Comparison of ENCODE assay signal across 8 mouse cellular contexts in genomic region chr1:178335860-178336261, GRCm38 (mm10). TPM values are rescaled to one million over a fixed set of nuclear protein-coding genes. Genes with fewer than 3 reads are reported as not detected.
DNase-seq lines count a peak whose midpoint lies in the region; ATAC-seq and TF ChIP-seq lines count a peak whose summit lies in the region.

No protein-coding gene starts in this region.

- TF ChIP-seq CTCF in ES-Bruce4 (IDR thresholded peaks at IDR 0.05; ENCODE audit: low read depth, low read length): no peak
- TF ChIP-seq CTCF in embryonic fibroblast, embryonic 13.5 days (IDR thresholded peaks at IDR 0.05; ENCODE audit: borderline replicate concordance, insufficient read depth, low read length): no peak

- DNase-seq in heart, postnatal 14 days: no peak
- no peak for DNase-seq in urinary bladder, postnatal 4 days (ENCODE audit: low spot score in 2 of 2)
- no peak for DNase-seq in adrenal gland, postnatal 36 days

- peaks cover 35% of the 10 kb centered on the region for H3K36me3 ChIP-seq in heart, embryonic 12.5 days
- H3K36me3 ChIP-seq in ES-Bruce4 (ENCODE audit: control insufficient read depth, insufficient read depth, low read length, poor library complexity, severe bottlenecking): peaks cover 57% of the 10 kb centered on the region
- H3K36me3 ChIP-seq in limb, embryonic 12.5 days: peaks cover 41% of the 10 kb centered on the region
- peaks cover 40% of the 10 kb centered on the region for H3K36me3 ChIP-seq in neural tube, embryonic 12.5 days

- TF ChIP-seq POLR2A in ES-Bruce4 (IDR thresholded peaks at IDR 0.05; ENCODE audit: insufficient read depth, low read length): no peak
- TF ChIP-seq POLR2A in embryonic fibroblast, embryonic 13.5 days (IDR thresholded peaks at IDR 0.05; ENCODE audit: low read depth, low read length): no peak

- intact Hi-C loops in heart, postnatal 14 days (cut with DNase I): loop anchor here (1.0 kb wide), 1 partner anchor 17 kb away; the partner anchor contains the start of gene Cox20

- no peak for TF ChIP-seq EP300 in ES-Bruce4 (IDR thresholded peaks at IDR 0.05; ENCODE audit: insufficient read depth, low read depth, low read length)

- under 1% methylated on average over 16 of the region's 16 CpGs for WGBS in heart, embryonic 12.5 days
- whole genome bisulfite sequencing in limb, embryonic 12.5 days: under 1% methylated on average over 16 of the region's 16 CpGs
- under 1% methylated on average over 16 of the region's 16 CpGs for WGBS in neural tube, embryonic 12.5 days

- H3K4me3 ChIP-seq in heart, embryonic 12.5 days: peak overlapping the region; percentile 98
- peak overlapping the region; percentile 97 for H3K4me3 ChIP-seq in ES-Bruce4 (ENCODE audit: low read depth, low read length)
- H3K4me3 ChIP-seq in embryonic fibroblast, embryonic 13.5 days (ENCODE audit: insufficient read depth, low read length): peak overlapping the region; percentile 100
- peak overlapping the region; percentile 100 for H3K4me3 ChIP-seq in limb, embryonic 12.5 days (replicated peaks)
- peak overlapping the region; percentile 87 for H3K4me3 ChIP-seq in neural tube, embryonic 12.5 days

- no peak for ATAC-seq in heart, embryonic 12.5 days (ENCODE audit: insufficient number of reproducible peaks, low FRiP score)
- no peak for ATAC-seq in limb, embryonic 12.5 days (ENCODE audit: insufficient number of reproducible peaks, insufficient read depth, low FRiP score, low TSS enrichment, low read depth)
- no peak for ATAC-seq in neural tube, embryonic 12.5 days (ENCODE audit: low FRiP score, low read depth)

- no peaks in the 10 kb centered on the region for H3K9me3 ChIP-seq in heart, embryonic 12.5 days (replicated peaks)
- H3K9me3 ChIP-seq in ES-Bruce4 (replicated peaks; ENCODE audit: control insufficient read depth, insufficient read depth, low read length, poor library complexity, severe bottlenecking): no peaks in the 10 kb centered on the region
- H3K9me3 ChIP-seq in limb, embryonic 12.5 days: no peaks in the 10 kb centered on the region
- no peaks in the 10 kb centered on the region for H3K9me3 ChIP-seq in neural tube, embryonic 12.5 days

- H3K9ac ChIP-seq in heart, embryonic 12.5 days: peak overlapping the region; percentile 100
- H3K9ac ChIP-seq in ES-Bruce4 (ENCODE audit: low read depth, poor library complexity, severe bottlenecking): peak overlapping the region; percentile 98
- H3K9ac ChIP-seq in limb, embryonic 12.5 days (replicated peaks): peak overlapping the region; percentile 100
- peak overlapping the region; percentile 99 for H3K9ac ChIP-seq in neural tube, embryonic 12.5 days

- H3K4me2 ChIP-seq in heart, embryonic 12.5 days: peak overlapping the region; percentile 77
- peak overlapping the region; percentile 85 for H3K4me2 ChIP-seq in limb, embryonic 12.5 days
- H3K4me2 ChIP-seq in neural tube, embryonic 12.5 days (replicated peaks): peak overlapping the region; percentile 88

- H3K27me3 ChIP-seq in heart, embryonic 12.5 days (replicated peaks): no peaks in the 10 kb centered on the region
- H3K27me3 ChIP-seq in ES-Bruce4 (ENCODE audit: control insufficient read depth, insufficient read depth, low read length, poor library complexity, severe bottlenecking): no peaks in the 10 kb centered on the region
- H3K27me3 ChIP-seq in limb, embryonic 12.5 days: no peaks in the 10 kb centered on the region
- H3K27me3 ChIP-seq in neural tube, embryonic 12.5 days (replicated peaks): no peaks in the 10 kb centered on the region

- H3K4me1 ChIP-seq in heart, embryonic 12.5 days (replicated peaks): peaks cover 17% of the 10 kb centered on the region
- no peaks in the 10 kb centered on the region for H3K4me1 ChIP-seq in ES-Bruce4 (ENCODE audit: control insufficient read depth, insufficient read depth, low read length)
- H3K4me1 ChIP-seq in embryonic fibroblast, embryonic 13.5 days (ENCODE audit: control insufficient read depth, insufficient read depth, low read length): peaks cover 6% of the 10 kb centered on the region
- peaks cover 21% of the 10 kb centered on the region for H3K4me1 ChIP-seq in limb, embryonic 12.5 days (replicated peaks)
- peaks cover 19% of the 10 kb centered on the region for H3K4me1 ChIP-seq in neural tube, embryonic 12.5 days

- peak overlapping the region; percentile 100 for H3K27ac ChIP-seq in heart, embryonic 12.5 days (ENCODE audit: poor library complexity, severe bottlenecking)
- peak overlapping the region; percentile 97 for H3K27ac ChIP-seq in ES-Bruce4 (ENCODE audit: insufficient read depth, low read length)
- peak overlapping the region; percentile 84 for H3K27ac ChIP-seq in embryonic fibroblast, embryonic 13.5 days (ENCODE audit: insufficient read depth, low read length)
- peak overlapping the region; percentile 100 for H3K27ac ChIP-seq in limb, embryonic 12.5 days
- H3K27ac ChIP-seq in neural tube, embryonic 12.5 days: no peak overlapping the region

RNA-seq across cellular contexts. Expression of gene Hnrnpu, which starts 1.7 kb away (rescaled TPM):
- polyA plus RNA-seq in heart, embryonic 12.5 days (2016; fragmentation: Nextera tagmentation; extraction: Ambion mirVana): 482 and 495 TPM in 2 replicates
- 100 to 1,000 TPM; 212 to 218 TPM for total RNA-seq in heart, postnatal 14 days (2021)
- polyA plus RNA-seq in ES-Bruce4 (2011; ENCODE audit: insufficient read depth, insufficient read length, low read depth, missing spikeins): 1,120 and 1,155 TPM in 2 replicates
- 522 and 619 TPM in 2 replicates for polyA plus RNA-seq in embryonic fibroblast, embryonic 13.5 days (2011; ENCODE audit: insufficient read length, low read depth, missing spikeins)
- 869 and 872 TPM in 2 replicates for polyA plus RNA-seq in limb, embryonic 12.5 days (2016; fragmentation: Nextera tagmentation; extraction: Ambion mirVana)
- 777 and 861 TPM in 2 replicates for polyA plus RNA-seq in neural tube, embryonic 12.5 days (2016; fragmentation: Nextera tagmentation; extraction: Ambion mirVana)
- total RNA-seq in adrenal gland, postnatal 36 days (2021): 100 to 1,000 TPM; 340 to 387 TPM

RNA-seq across cellular contexts. Expression of gene Cox20, which starts 16.9 kb away (rescaled TPM):
- polyA plus RNA-seq in heart, embryonic 12.5 days (2016; fragmentation: Nextera tagmentation; extraction: Ambion mirVana): 200 and 201 TPM in 2 replicates
- 100 to 1,000 TPM; 111 to 119 TPM for total RNA-seq in heart, postnatal 14 days (2021)
- polyA plus RNA-seq in ES-Bruce4 (2011; ENCODE audit: insufficient read depth, insufficient read length, low read depth, missing spikeins): 26.5 and 27.7 TPM in 2 replicates
- polyA plus RNA-seq in embryonic fibroblast, embryonic 13.5 days (2011; ENCODE audit: insufficient read length, low read depth, missing spikeins): 55.7 and 66.8 TPM in 2 replicates
- 124 and 132 TPM in 2 replicates for polyA plus RNA-seq in limb, embryonic 12.5 days (2016; fragmentation: Nextera tagmentation; extraction: Ambion mirVana)
- 119 and 122 TPM in 2 replicates for polyA plus RNA-seq in neural tube, embryonic 12.5 days (2016; fragmentation: Nextera tagmentation; extraction: Ambion mirVana)
- 100 to 1,000 TPM in 1 of 2 experiments, 10 to 100 TPM in 1; 79.2 to 103 TPM for total RNA-seq in adrenal gland, postnatal 36 days (2021)
